Comparison of ENCODE assay signal across 16 mouse cellular contexts in the genomic region with DNA sequence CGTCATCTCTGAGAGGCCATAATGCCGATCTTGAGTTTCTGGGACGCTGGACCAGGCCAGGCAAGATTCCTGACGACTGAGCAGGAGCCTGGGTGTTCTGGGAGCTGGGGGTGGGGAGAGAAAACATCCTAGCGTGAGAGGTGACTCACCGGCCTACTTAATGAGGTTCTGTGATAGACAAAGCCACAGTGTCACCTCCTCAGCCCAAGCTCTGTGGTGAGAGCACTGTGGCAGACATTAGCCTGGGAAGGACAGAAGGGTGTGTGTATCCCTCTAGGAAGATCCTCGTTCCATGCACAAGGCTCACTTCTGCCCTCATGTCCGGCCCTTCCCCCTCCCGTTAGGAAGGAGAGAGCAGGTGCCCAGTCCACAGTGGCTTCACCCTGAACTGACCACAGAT. TPM values are rescaled to one million over a fixed set of nuclear protein-coding genes. Genes with fewer than 3 reads are reported as not detected.
DNase-seq lines count a peak whose midpoint lies in the region; ATAC-seq and TF ChIP-seq lines count a peak whose summit lies in the region.
"Had no signal": no experiment of that assay in that cellular context is flagged by ENCODE, and none has a peak within 500 bp of the region (broad histone marks: within the 10 kb centered on the region; RNA-seq: fewer than 3 reads in every experiment).

No protein-coding gene starts in this region.

- H3K4me1 ChIP-seq in lung, postnatal 0 days (ENCODE audit: insufficient read depth, low read depth, low read length) = no peaks in the 10 kb centered on the region
- peaks cover 5% of the 10 kb centered on the region; the same call in 1 of the 2 replicates for H3K4me1 ChIP-seq in forebrain, embryonic 10.5 days
- H3K4me1 ChIP-seq: liver, embryonic 13.5 days; midbrain, embryonic 12.5 days had no signal

- H3K27me3 ChIP-seq in lung, postnatal 0 days (replicated peaks; ENCODE audit: insufficient read depth, low read length) = no peaks in the 10 kb centered on the region
- no peaks in the 10 kb centered on the region for H3K27me3 ChIP-seq in myocyte (ENCODE audit: control insufficient read depth, insufficient read depth, insufficient read length)
- H3K27me3 ChIP-seq in forebrain, embryonic 10.5 days (ENCODE audit: poor library complexity, severe bottlenecking) = no peaks in the 10 kb centered on the region
- H3K27me3 ChIP-seq: liver, embryonic 13.5 days; midbrain, embryonic 12.5 days had no signal

- ATAC-seq in lung, postnatal 0 days = peak; percentile 81

- H3K4me2 ChIP-seq in lung, postnatal 0 days (replicated peaks; ENCODE audit: low read depth, low read length) = no peak overlapping the region
- H3K4me2 ChIP-seq in myocyte (ENCODE audit: low read depth) = peak overlapping the region; percentile 94
- H3K4me2 ChIP-seq: liver, embryonic 13.5 days; midbrain, embryonic 12.5 days had no signal

- H3K79me2 ChIP-seq in myocyte (ENCODE audit: control insufficient read depth, insufficient read depth) = no peaks in the 10 kb centered on the region

- no peak overlapping the region for H3K9ac ChIP-seq in lung, postnatal 0 days (replicated peaks; ENCODE audit: low read depth)
- H3K9ac ChIP-seq: forebrain, postnatal 0 days; liver, embryonic 13.5 days; midbrain, embryonic 12.5 days had no signal

- TF ChIP-seq CTCF in lung, postnatal 0 days (IDR thresholded peaks at IDR 0.05) = no peak

- H3K36me3 ChIP-seq in lung, postnatal 0 days (ENCODE audit: insufficient read depth, low read length) = no peaks in the 10 kb centered on the region
- no peaks in the 10 kb centered on the region for H3K36me3 ChIP-seq in myocyte (ENCODE audit: control insufficient read depth, insufficient read depth)
- H3K36me3 ChIP-seq in forebrain, embryonic 10.5 days (replicated peaks) = no peaks in the 10 kb centered on the region
- H3K36me3 ChIP-seq: heart, embryonic 10.5 days; liver, embryonic 13.5 days; midbrain, embryonic 12.5 days had no signal

- no peak overlapping the region for H3ac ChIP-seq in myocyte (ENCODE audit: control insufficient read depth, insufficient read length)

- peak; percentile 36 to 61 for DNase-seq in adrenal gland, adult (ENCODE audit: inconsistent age in 2 of 2, low spot score in 1 of 2)
- DNase-seq in adrenal gland, postnatal 14 days = no peak
- peak; percentile 43 for DNase-seq in lung, postnatal 0 days (ENCODE audit: low spot score)
- DNase-seq in lung, postnatal 4 days = no peak
- peak; percentile 82 for DNase-seq in NIH3T3 (ENCODE audit: low read depth)
- DNase-seq in gastrocnemius, postnatal 4 days (ENCODE audit: low spot score in 2 of 2) = no peak
- no peak for DNase-seq in forebrain, embryonic 10.5 days (ENCODE audit: extremely low spot score, low spot score)
- DNase-seq: gastrocnemius, postnatal 14 days; layer of hippocampus, adult 9-11 months; liver, embryonic 13.5 days had no signal

- H3K9me3 ChIP-seq in lung, postnatal 0 days (ENCODE audit: low read length) = no peaks in the 10 kb centered on the region
- no peaks in the 10 kb centered on the region for H3K9me3 ChIP-seq in forebrain, embryonic 10.5 days
- H3K9me3 ChIP-seq: heart, embryonic 10.5 days; liver, embryonic 13.5 days; midbrain, embryonic 12.5 days had no signal

- no peak overlapping the region for H3K27ac ChIP-seq in lung, postnatal 0 days (ENCODE audit: low read length)
- H3K27ac ChIP-seq in forebrain, embryonic 10.5 days = no peak overlapping the region
- H3K27ac ChIP-seq: heart, embryonic 10.5 days; liver, embryonic 13.5 days; midbrain, embryonic 12.5 days had no signal

- 49% methylated on average over 9 of the region's 9 CpGs for whole genome bisulfite sequencing in lung, postnatal 0 days
- 84% methylated on average over 9 of the region's 9 CpGs for WGBS in forebrain, embryonic 10.5 days

- TF ChIP-seq EP300 in lung, postnatal 0 days (IDR thresholded peaks at IDR 0.05) = no peak

- no peak overlapping the region for H3K4me3 ChIP-seq in lung, postnatal 0 days (ENCODE audit: low read depth, low read length)
- no peak overlapping the region for H3K4me3 ChIP-seq in myocyte
- no peak overlapping the region for H3K4me3 ChIP-seq in forebrain, embryonic 10.5 days
- H3K4me3 ChIP-seq: heart, embryonic 10.5 days; liver, embryonic 13.5 days; midbrain, embryonic 12.5 days had no signal

- peak; percentile 35 for TF ChIP-seq POLR2A in myocyte (IDR thresholded peaks at IDR 0.05; ENCODE audit: insufficient read length, low read depth)

TF ChIP-seq in myocyte, 11 proteins besides CTCF, POLR2A, EP300 and RAD21:
- peak in 2 of 3 experiments; percentile 29 to 42 for TF ChIP-seq MYOD1 (IDR thresholded peaks at IDR 0.05; ENCODE audit: control insufficient read depth in 1 of 3, insufficient read length in 2 of 3, low read depth in 2 of 3)
- TF ChIP-seq USF1 (IDR thresholded peaks at IDR 0.05; ENCODE audit: low read depth) = no peak
- TF ChIP-seq TCF12 (IDR thresholded peaks at IDR 0.05; ENCODE audit: insufficient read depth, poor library complexity, severe bottlenecking) = no peak
- peak in 1 of 3 experiments; percentile 41 for TF ChIP-seq MYOG (IDR thresholded peaks at IDR 0.05; ENCODE audit: control insufficient read depth in 1 of 3, insufficient read depth in 1 of 3, insufficient read length in 2 of 3, low read depth in 2 of 3)
- TF ChIP-seq CEBPB (IDR thresholded peaks at IDR 0.05; ENCODE audit: insufficient read depth, poor library complexity, severe bottlenecking) = no peak
- TF ChIP-seq REST (IDR thresholded peaks at IDR 0.05; ENCODE audit: insufficient read depth, insufficient read length) = no peak
- no peak for TF ChIP-seq SRF (IDR thresholded peaks at IDR 0.05; ENCODE audit: control insufficient read depth, insufficient read length, low read depth)
- no peak for TF ChIP-seq TCF3 (IDR thresholded peaks at IDR 0.05; ENCODE audit: insufficient read length, low read depth)
- TF ChIP-seq POLR2AphosphoS2 (IDR thresholded peaks at IDR 0.05; ENCODE audit: insufficient read length, low read depth) = peak; percentile 91
- no peak for TF ChIP-seq E2F4 (IDR thresholded peaks at IDR 0.05; ENCODE audit: insufficient read depth)
- TF ChIP-seq MAX (IDR thresholded peaks at IDR 0.05; ENCODE audit: low read depth) = no peak

RNA-seq across cellular contexts. Expression of a gene that starts 5.4 kb away (rescaled TPM):
- total RNA-seq in adrenal gland, postnatal 14 days (2021) = 0.23 and 0.37 TPM in 2 replicates
- 0.04 TPM in 1 of 2 replicates, not detected in the other for polyA plus RNA-seq in lung, postnatal 0 days (2015; fragmentation: Nextera tagmentation; extraction: Ambion mirVana)
- polyA plus RNA-seq in myocyte (2012; fragmentation: generic; extraction: Trizol) = 55.4 TPM
- under 1 TPM; 0.29 to 0.39 TPM for total RNA-seq in gastrocnemius, postnatal 4 days (2021)
- polyA plus RNA-seq in forebrain, embryonic 10.5 days (2016; fragmentation: Nextera tagmentation; extraction: Ambion mirVana) = not detected in 2 replicates
- polyA plus RNA-seq: limb, embryonic 11.5 days; liver, embryonic 13.5 days had no signal

RNA-seq across cellular contexts. Expression of a gene that starts 9.9 kb away (rescaled TPM):
- not detected in 2 replicates for total RNA-seq in adrenal gland, postnatal 14 days (2021)
- polyA plus RNA-seq in lung, postnatal 0 days (2015; fragmentation: Nextera tagmentation; extraction: Ambion mirVana) = not detected in 2 replicates
- polyA plus RNA-seq in myocyte (2012; fragmentation: generic; extraction: Trizol) = not detected
- not detected for total RNA-seq in gastrocnemius, postnatal 4 days (2021)
- not detected in 2 replicates for polyA plus RNA-seq in forebrain, embryonic 10.5 days (2016; fragmentation: Nextera tagmentation; extraction: Ambion mirVana)
- total RNA-seq: forebrain, postnatal 0 days; gastrocnemius, postnatal 14 days; heart, postnatal 14 days had no signal
- polyA plus RNA-seq: forebrain, postnatal 0 days; heart, embryonic 10.5 days; limb, embryonic 11.5 days; liver, embryonic 13.5 days; midbrain, embryonic 12.5 days had no signal

RNA-seq across cellular contexts. Expression of a gene that starts 24.4 kb away (rescaled TPM):
- total RNA-seq in adrenal gland, postnatal 14 days (2021) = not detected in 2 replicates
- polyA plus RNA-seq in lung, postnatal 0 days (2015; fragmentation: Nextera tagmentation; extraction: Ambion mirVana) = not detected in 2 replicates
- polyA plus RNA-seq in myocyte (2012; fragmentation: generic; extraction: Trizol) = 0.07 TPM
- total RNA-seq in gastrocnemius, postnatal 4 days (2021) = not detected
- 2.2 and 2.6 TPM in 2 replicates for polyA plus RNA-seq in forebrain, embryonic 10.5 days (2016; fragmentation: Nextera tagmentation; extraction: Ambion mirVana)
- total RNA-seq: gastrocnemius, postnatal 14 days; heart, postnatal 14 days had no signal

RNA-seq across cellular contexts. Expression of a gene that starts 40.5 kb away (rescaled TPM):
- total RNA-seq in adrenal gland, postnatal 14 days (2021) = 12.0 and 14.3 TPM in 2 replicates
- 5.1 and 5.9 TPM in 2 replicates for polyA plus RNA-seq in lung, postnatal 0 days (2015; fragmentation: Nextera tagmentation; extraction: Ambion mirVana)
- 8.8 TPM for polyA plus RNA-seq in myocyte (2012; fragmentation: generic; extraction: Trizol)
- total RNA-seq in gastrocnemius, postnatal 4 days (2021) = 10 to 100 TPM; 13.8 to 15.0 TPM
- polyA plus RNA-seq in forebrain, embryonic 10.5 days (2016; fragmentation: Nextera tagmentation; extraction: Ambion mirVana) = 21.6 and 26.1 TPM in 2 replicates

RNA-seq across cellular contexts. Expression of a gene that starts 40.7 kb away (rescaled TPM):
- 19.9 and 21.4 TPM in 2 replicates for total RNA-seq in adrenal gland, postnatal 14 days (2021)
- polyA plus RNA-seq in lung, postnatal 0 days (2015; fragmentation: Nextera tagmentation; extraction: Ambion mirVana) = 14.2 and 17.4 TPM in 2 replicates
- polyA plus RNA-seq in myocyte (2012; fragmentation: generic; extraction: Trizol) = 11.1 TPM
- 10 to 100 TPM; 28.1 to 29.9 TPM for total RNA-seq in gastrocnemius, postnatal 4 days (2021)
- polyA plus RNA-seq in forebrain, embryonic 10.5 days (2016; fragmentation: Nextera tagmentation; extraction: Ambion mirVana) = 52.2 and 57.1 TPM in 2 replicates

Comparison
In these comparisons a context has a peak if more than half of its experiments do, and no peak if none do; other contexts are left out.
1. DNase-seq: peak in adrenal gland, adult (2 of 2), lung, postnatal 0 days (single experiment) and NIH3T3 (single experiment); none in adrenal gland, postnatal 14 days (single experiment), lung, postnatal 4 days (0 of 2), gastrocnemius, postnatal 4 days (0 of 2) and forebrain, embryonic 10.5 days (single experiment).
2. RNA of a gene that starts 5.4 kb away (polyA plus RNA-seq): 55.4 TPM in myocyte (single experiment); 0.04 TPM in lung, postnatal 0 days and not detected in forebrain, embryonic 10.5 days; every median in the first group is over 10 times any median in the second.